Mouse (Mus musculus) neural tube, embryonic 14.5 days (tissue): Measurements from ENCODE around the gene Gm20388. TPM values are rescaled to one million over a fixed set of nuclear protein-coding genes. Genes with fewer than 3 reads are reported as not detected.
A peak's percentile ranks its signal among the peaks of the same experiment; 100 is the strongest.

Experiments
- ATAC-seq: fragments of 200-750 bp; cut with Nextera tagmentation; 2 replicates; pipeline ENCODE4 v1.8.0; 2017; ENCODE audit warnings: low read depth, mild to moderate bottlenecking, moderate TSS enrichment, moderate library complexity
- H3K27ac ChIP-seq: fragments of 300-500 bp; sonication (generic); 2 replicates; pipeline ENCODE4 v1.5.1; 2014; ENCODE audit warnings: low read depth, mild to moderate bottlenecking, control low read depth, low read length, moderate library complexity, mixed read lengths
- H3K27me3 ChIP-seq: fragments of 300-500 bp; sonication (generic); 2 replicates; pipeline ENCODE4 v1.6.1; 2014; ENCODE audit warnings: low read length; ENCODE audit not compliant: control insufficient read depth, insufficient read depth
- H3K36me3 ChIP-seq: fragments of 300-500 bp; sonication (generic); 2 replicates; pipeline ENCODE4 v1.6.1; 2014; ENCODE audit warnings: low read length, mixed read lengths; ENCODE audit not compliant: control insufficient read depth, insufficient read depth
- H3K4me1 ChIP-seq: fragments of 300-500 bp; sonication (generic); 2 replicates; pipeline ENCODE4 v1.6.1; 2014; ENCODE audit warnings: low read length; ENCODE audit not compliant: control insufficient read depth, insufficient read depth
- H3K4me2 ChIP-seq: fragments of 300-500 bp; sonication (generic); 2 replicates; pipeline ENCODE4 v1.6.1; 2014; ENCODE audit warnings: mild to moderate bottlenecking, low read depth, low read length, control low read depth
- H3K4me3 ChIP-seq: fragments of 300-500 bp; sonication (generic); 2 replicates; pipeline ENCODE4 v1.5.1; 2014; ENCODE audit warnings: low read depth, low read length, control low read depth, mixed read lengths
- H3K9ac ChIP-seq: fragments of 300-500 bp; sonication (generic); replicated peaks from 2 replicates; pipeline ENCODE4 v1.6.1; 2014; ENCODE audit warnings: low read depth, mild to moderate bottlenecking, control low read depth, low read length, mixed read lengths
- H3K9me3 ChIP-seq: fragments of 300-500 bp; sonication (generic); 2 replicates; pipeline ENCODE4 v1.6.1; 2016; ENCODE audit warnings: low read length; ENCODE audit not compliant: control insufficient read depth
- WGBS: fragments of 180-500 bp; shearing (Covaris S2); extraction: QIAGEN DNeasy Blood & Tissue Kit; methylation state at CpG from one replicate; pipeline ENCODE4 v1.1.7; 2014; 5-methylcytosine and 5-hydroxymethylcytosine counted together
- polyA plus RNA-seq: library from polyadenylated mRNA; unstranded; fragments of >200 nt; fragmentation: Nextera tagmentation; extraction: Ambion mirVana; gene quantifications from 2 replicates; pipeline ENCODE4 v1.2.1, GENCODE M21; 2014

Gene Gm20388
- polyA plus RNA-seq, 1 experiment from 2014 or later: 10.3 TPM

DNA sequence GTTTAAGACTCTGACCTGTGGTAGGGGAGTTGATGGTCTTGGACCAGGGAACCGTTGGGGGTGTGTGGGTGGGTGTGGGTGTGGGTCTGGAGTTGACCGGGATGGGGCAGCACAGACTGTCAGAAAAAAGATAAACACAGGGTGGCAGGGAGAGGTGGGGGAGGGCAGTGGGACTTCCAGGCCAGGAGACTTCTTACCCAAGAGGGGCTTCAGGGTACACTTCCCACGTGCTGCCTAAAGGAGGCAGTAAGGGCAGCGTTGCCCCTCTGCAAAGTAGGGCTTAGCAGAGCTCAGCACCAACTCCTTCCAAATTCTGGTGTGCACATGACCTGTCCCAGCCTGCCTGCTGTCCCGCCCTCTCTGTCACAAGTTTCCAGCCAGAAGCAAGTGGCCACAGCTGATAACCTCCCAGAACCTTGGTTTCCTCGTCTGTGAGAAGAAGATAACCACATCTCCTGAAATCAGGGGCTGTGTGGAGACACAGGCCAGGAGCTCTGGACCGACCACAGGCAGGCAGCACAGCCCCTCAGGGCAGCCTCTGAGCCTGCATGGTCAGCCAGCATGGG is 2808.9 kb downstream of the Gm20388 start:
- H3K36me3 ChIP-seq: no peaks in the 10 kb centered on the region
- H3K9me3 ChIP-seq: no peaks in the 10 kb centered on the region
- WGBS: 44% methylated on average over 7 of the region's 7 CpGs
- ATAC-seq: no peak
- 0 out of 2 replicates have a peak overlapping the region, but pooled peaks have one; percentile 5 for H3K9ac ChIP-seq
- H3K27ac ChIP-seq: peak overlapping the region; percentile 75
- peaks cover 20% of the 10 kb centered on the region for H3K4me1 ChIP-seq
- H3K27me3 ChIP-seq: no peaks in the 10 kb centered on the region
- H3K4me2 ChIP-seq: no peak overlapping the region
- H3K4me3 ChIP-seq: no peak overlapping the region

DNA sequence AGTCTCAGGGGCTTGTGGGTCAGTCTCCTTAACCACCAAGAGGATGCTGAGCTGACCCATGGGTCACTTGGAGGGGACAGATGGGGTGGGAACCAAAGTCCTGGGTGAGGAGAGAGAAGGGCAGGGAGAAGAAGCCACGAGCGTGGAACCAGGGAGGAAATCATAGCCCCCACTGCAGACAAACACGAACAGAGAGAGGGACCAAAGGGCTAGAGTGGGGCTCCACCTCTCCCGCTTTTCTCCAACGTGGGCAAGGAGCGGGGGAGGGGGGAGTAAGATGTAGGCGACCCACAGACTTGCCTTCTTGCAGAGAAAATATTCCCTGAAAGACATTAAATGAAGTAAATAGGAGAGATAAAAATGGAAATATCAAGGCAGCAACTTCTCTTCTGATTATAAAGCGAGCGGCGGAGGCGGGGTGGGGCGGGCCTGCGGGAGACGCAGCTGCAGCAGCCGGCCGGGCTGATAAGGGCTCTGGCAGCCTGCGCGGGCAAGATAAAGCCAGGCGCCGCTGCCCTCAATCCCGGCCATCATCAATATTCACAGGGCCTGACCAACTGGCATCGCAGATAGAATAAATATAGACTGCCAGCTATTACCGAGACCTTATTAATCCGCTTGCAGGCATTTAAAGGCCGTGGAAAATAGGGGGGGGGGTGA is 2809.6 kb downstream of the Gm20388 start:
- ATAC-seq: peak; percentile 48; the same call in 1 of the 2 replicates
- H3K4me2 ChIP-seq: peak overlapping the region; percentile 26; the same call in 1 of the 2 replicates
- no peaks in the 10 kb centered on the region for H3K9me3 ChIP-seq
- 10% methylated on average over 25 of the region's 25 CpGs for WGBS
- H3K4me1 ChIP-seq: peaks cover 20% of the 10 kb centered on the region
- no peaks in the 10 kb centered on the region for H3K36me3 ChIP-seq
- no peak overlapping the region for H3K4me3 ChIP-seq
- H3K9ac ChIP-seq: peak overlapping the region; percentile 5; the same call in 1 of the 2 replicates
- H3K27me3 ChIP-seq: no peaks in the 10 kb centered on the region
- peak overlapping the region; percentile 75 for H3K27ac ChIP-seq

DNA sequence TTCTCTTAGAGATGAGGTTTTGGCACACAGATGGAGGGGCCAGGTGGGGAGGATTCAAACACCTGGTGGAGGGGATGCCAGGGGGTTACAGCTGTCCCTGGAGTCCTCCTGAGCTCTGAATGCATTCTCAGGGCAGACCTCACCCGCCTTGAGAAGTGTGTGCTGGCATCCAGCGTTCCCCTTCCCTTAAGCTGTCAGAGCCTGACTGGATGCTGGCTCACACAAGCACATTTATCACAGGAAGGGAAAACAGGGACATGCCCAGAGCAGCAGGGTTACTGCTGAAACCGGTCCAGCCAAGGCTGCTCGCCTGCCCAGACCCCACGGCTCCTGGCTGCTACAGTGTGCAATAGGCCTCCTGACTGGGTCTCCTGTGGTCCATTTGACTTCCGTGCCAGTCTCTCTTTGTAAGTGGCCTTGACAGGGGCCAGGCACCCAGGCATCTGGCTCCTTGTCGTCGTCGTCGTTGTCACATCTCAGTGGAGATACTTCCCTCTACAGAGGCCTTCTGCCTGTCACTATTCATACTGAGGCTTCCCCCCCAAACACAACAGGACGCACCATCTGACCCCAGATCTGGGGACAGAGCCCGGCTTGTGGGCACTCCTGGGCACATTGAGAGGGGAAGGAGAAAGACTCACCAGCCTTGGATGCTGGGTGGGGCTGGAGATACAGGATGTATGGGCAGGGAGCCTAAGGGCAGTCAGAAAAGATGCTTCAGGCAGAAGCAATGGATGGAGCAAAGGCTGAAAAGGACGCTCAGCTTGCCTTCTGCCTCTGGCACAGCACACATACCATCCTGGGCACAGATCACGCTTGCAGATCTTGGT is 2810.4 kb downstream of the Gm20388 start:
- Histone ChIP-seq H3K4me3 (no peak overlapping the region), H3K9me3 (no peaks in the 10 kb centered on the region), H3K27me3 (no peaks in the 10 kb centered on the region), H3K36me3 (no peaks in the 10 kb centered on the region), H3K9ac (peak overlapping the region; percentile 21; the same call in 1 of the 2 replicates), H3K27ac (peak overlapping the region; percentile 75), H3K4me1 (peaks cover 20% of the 10 kb centered on the region), H3K4me2 (peak overlapping the region; percentile 26; the same call in 1 of the 2 replicates)
- 48% methylated on average over 14 of the region's 14 CpGs for WGBS
- peak; percentile 57 for ATAC-seq

DNA sequence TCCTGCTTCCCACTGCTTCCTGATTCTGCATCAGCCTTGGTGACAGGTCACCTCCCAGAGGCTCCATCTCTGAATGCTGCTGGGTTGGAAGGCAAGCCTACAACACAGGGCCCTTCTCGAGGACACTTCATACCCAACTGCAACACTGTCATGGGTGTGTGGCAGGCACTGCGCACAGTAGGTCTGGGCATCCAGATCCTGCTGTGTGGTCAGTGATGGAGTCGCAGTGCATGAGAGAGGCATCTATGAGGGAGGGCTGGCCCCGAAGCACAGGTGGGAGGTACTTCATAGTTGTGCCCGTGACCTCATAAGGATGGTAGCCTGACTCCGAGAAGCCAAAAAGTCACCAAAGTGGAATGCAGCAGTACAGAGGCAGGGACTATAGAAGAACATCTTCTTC is 2814.5 kb downstream of the Gm20388 start:
- H3K4me1 ChIP-seq: peaks cover 16% of the 10 kb centered on the region
- no peak overlapping the region for H3K9ac ChIP-seq
- H3K4me3 ChIP-seq: no peak overlapping the region
- no peaks in the 10 kb centered on the region for H3K9me3 ChIP-seq
- no peak for ATAC-seq
- WGBS: 93% methylated on average over 6 of the region's 6 CpGs
- no peaks in the 10 kb centered on the region for H3K27me3 ChIP-seq
- no peak overlapping the region for H3K27ac ChIP-seq
- H3K36me3 ChIP-seq: no peaks in the 10 kb centered on the region
- no peak overlapping the region for H3K4me2 ChIP-seq

DNA sequence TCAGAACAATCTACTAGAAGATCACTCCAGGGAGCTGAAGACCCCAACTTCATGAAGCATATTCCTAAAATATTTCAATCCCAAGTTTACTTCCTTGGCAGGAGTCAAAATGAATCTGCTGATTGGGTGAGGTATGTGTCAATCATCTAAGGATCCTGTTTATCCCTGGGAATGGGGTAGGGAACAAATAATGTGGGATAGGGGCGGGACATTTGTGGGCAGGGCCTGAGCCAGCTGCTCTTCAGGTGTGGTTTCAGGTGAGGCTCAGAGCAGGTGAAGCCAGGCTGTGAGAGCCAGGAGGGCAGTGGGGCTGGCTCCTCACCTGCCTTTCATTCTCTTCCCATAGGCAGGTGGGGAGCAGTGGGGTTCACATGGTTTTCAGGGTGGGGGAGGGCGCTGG is 2816.1 kb downstream of the Gm20388 start:
- Histone ChIP-seq H3K9me3 (no peaks in the 10 kb centered on the region), H3K4me1 (0 out of 2 replicates have a peak, but pooled peaks cover 3% of the 10 kb centered on the region), H3K4me2 (no peak overlapping the region), H3K4me3 (no peak overlapping the region), H3K27me3 (no peaks in the 10 kb centered on the region), H3K36me3 (no peaks in the 10 kb centered on the region), H3K27ac (no peak overlapping the region), H3K9ac (no peak overlapping the region)
- WGBS: 79% methylated on average over 2 of the region's 2 CpGs
- ATAC-seq: no peak

DNA sequence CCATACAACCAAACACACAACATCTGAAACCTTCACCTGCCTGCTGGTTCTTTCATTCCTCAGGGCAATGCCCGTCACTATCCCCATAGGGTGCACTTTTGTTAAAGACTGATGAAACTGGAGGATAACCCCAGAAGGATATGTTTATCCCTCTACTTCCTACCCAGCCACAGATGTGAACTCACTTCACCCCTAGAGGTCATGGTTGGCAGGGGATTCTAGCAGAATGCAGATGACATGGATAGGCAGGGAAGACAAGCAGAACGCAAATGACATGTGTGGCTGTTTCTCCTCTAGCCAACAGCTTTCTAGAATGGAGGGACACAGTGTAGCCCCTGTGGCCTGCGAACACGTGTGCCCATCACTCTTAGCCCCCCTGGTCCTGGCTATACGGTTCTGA is 2816.8 kb downstream of the Gm20388 start:
- H3K4me2 ChIP-seq: no peak overlapping the region
- no peak overlapping the region for H3K9ac ChIP-seq
- H3K27me3 ChIP-seq: no peaks in the 10 kb centered on the region
- no peak for ATAC-seq
- H3K27ac ChIP-seq: no peak overlapping the region
- WGBS: 70% methylated on average over 5 of the region's 5 CpGs
- no peak overlapping the region for H3K4me3 ChIP-seq
- H3K4me1 ChIP-seq: 0 out of 2 replicates have a peak, but pooled peaks cover 3% of the 10 kb centered on the region
- no peaks in the 10 kb centered on the region for H3K9me3 ChIP-seq
- no peaks in the 10 kb centered on the region for H3K36me3 ChIP-seq

DNA sequence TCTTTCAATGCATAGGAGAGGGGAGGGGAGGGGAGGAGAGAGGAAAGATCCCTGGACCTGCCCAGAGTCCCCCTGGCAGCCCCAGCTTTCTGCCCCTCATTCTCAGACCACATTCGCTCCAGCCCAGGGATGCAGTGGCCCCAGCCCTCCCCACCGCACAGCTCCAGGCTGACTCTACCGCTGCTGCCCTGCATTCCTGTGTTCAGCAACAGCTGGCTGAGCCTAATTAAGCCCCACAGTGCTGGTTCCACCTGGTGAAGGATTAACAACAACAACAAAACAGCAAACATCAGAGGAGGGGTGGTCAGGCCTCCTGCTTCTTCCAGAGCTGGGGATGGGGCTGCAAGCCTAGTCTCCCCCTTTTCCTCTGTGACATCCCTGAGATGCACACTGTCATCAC is 2818.0 kb downstream of the Gm20388 start:
- H3K9me3 ChIP-seq: no peaks in the 10 kb centered on the region
- ATAC-seq: 0 out of 2 replicates have a peak, but pooled peaks have one; percentile 11
- no peak overlapping the region for H3K9ac ChIP-seq
- 12% methylated on average over 3 of the region's 3 CpGs for whole genome bisulfite sequencing
- no peaks in the 10 kb centered on the region for H3K27me3 ChIP-seq
- H3K36me3 ChIP-seq: no peaks in the 10 kb centered on the region
- no peak overlapping the region for H3K27ac ChIP-seq
- 0 out of 2 replicates have a peak, but pooled peaks cover 3% of the 10 kb centered on the region for H3K4me1 ChIP-seq
- H3K4me2 ChIP-seq: no peak overlapping the region
- H3K4me3 ChIP-seq: no peak overlapping the region

DNA sequence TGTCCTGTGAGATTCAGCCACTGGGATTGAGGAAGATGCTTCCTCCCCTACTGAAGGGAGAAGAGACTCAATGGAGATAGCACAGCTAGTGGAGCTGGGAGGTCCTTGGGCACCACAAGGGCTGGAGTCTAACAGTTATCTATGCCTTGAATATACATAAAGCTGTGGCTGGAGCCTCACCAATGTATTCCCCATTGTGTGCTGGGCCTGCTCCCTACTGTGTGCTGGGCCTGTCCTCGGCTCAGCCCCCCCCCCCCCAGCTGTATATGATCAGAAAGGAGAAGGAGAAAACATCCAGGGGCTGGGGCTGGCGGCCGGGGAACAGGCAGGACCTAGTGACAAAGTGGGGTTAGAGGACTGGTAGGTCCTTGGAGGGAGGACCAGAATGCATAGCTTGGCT is 2824.5 kb downstream of the Gm20388 start:
- ATAC-seq: no peak
- peaks cover 52% of the 10 kb centered on the region for H3K4me1 ChIP-seq

More for the DNA sequence above, 2824.5 kb downstream of the Gm20388 start:
- Histone ChIP-seq H3K9me3 (no peaks in the 10 kb centered on the region), H3K27ac (peak overlapping the region; percentile 65), H3K4me3 (no peak overlapping the region), H3K4me2 (no peak overlapping the region), H3K9ac (no peak overlapping the region), H3K27me3 (no peaks in the 10 kb centered on the region), H3K36me3 (no peaks in the 10 kb centered on the region)
- 61% methylated on average over 3 of the region's 3 CpGs for WGBS
